Mouse (Mus musculus): ENCODE measurements at regions not wholly inside any gene's neighbourhood (a gene's known extent, or its start where the extent isn't known, plus 50 kb on each side); places are given as distances from the start of the nearest gene placed in this dataset.

GRCm38 (mm10) chr2:50448117-50448516, 151.5 kb upstream of the Mmadhc start:
- H3K27me3 ChIP-seq (ENCODE audit: control insufficient read depth, insufficient read depth, low read length): no peaks in the 10 kb centered on the region
- no peak overlapping the region for H3K9ac ChIP-seq (ENCODE audit: low read length)
- no peaks in the 10 kb centered on the region for H3K4me1 ChIP-seq (replicated peaks; ENCODE audit: control insufficient read depth, insufficient read depth)
- TF ChIP-seq CTCF (IDR thresholded peaks at IDR 0.05; ENCODE audit: low read depth) (no peak), EP300 (optimal IDR thresholded peaks at IDR 0.05) (no peak)
- no peak for DNase-seq (ENCODE audit: low spot score)
- H3K36me3 ChIP-seq (ENCODE audit: control insufficient read depth, insufficient read depth, low read length): no peaks in the 10 kb centered on the region
- H3K27ac ChIP-seq (replicated peaks): no peak overlapping the region
- H3K4me3 ChIP-seq (ENCODE audit: low read depth, low read length): no peak overlapping the region
- H3K4me2 ChIP-seq (replicated peaks; ENCODE audit: low read depth): no peak overlapping the region
- no peaks in the 10 kb centered on the region for H3K9me3 ChIP-seq (ENCODE audit: control insufficient read depth, low read length)
- no peak for ATAC-seq (ENCODE audit: low FRiP score, low TSS enrichment)

GRCm38 (mm10) chr2:50445963-50446485, 149.4 kb upstream of the Mmadhc start:
- no peak overlapping the region for H3K9ac ChIP-seq (ENCODE audit: low read length)
- no peaks in the 10 kb centered on the region for H3K27me3 ChIP-seq (ENCODE audit: control insufficient read depth, insufficient read depth, low read length)
- H3K4me3 ChIP-seq (ENCODE audit: low read depth, low read length): no peak overlapping the region
- H3K36me3 ChIP-seq (ENCODE audit: control insufficient read depth, insufficient read depth, low read length): no peaks in the 10 kb centered on the region
- ATAC-seq (ENCODE audit: low FRiP score, low TSS enrichment): no peak
- TF ChIP-seq CTCF (IDR thresholded peaks at IDR 0.05; ENCODE audit: low read depth) (no peak), EP300 (optimal IDR thresholded peaks at IDR 0.05) (no peak)
- WGBS: 51% methylated on average over 2 of the region's 2 CpGs
- H3K4me2 ChIP-seq (replicated peaks; ENCODE audit: low read depth): no peak overlapping the region
- H3K9me3 ChIP-seq (ENCODE audit: control insufficient read depth, low read length): no peaks in the 10 kb centered on the region
- no peaks in the 10 kb centered on the region for H3K4me1 ChIP-seq (replicated peaks; ENCODE audit: control insufficient read depth, insufficient read depth)
- DNase-seq (ENCODE audit: low spot score): no peak
- no peak overlapping the region for H3K27ac ChIP-seq (replicated peaks)

GRCm38 (mm10) chr2:50440333-50440732, 143.7 kb upstream of the Mmadhc start:
- ATAC-seq (ENCODE audit: low FRiP score, low TSS enrichment): no peak
- H3K9ac ChIP-seq (ENCODE audit: low read length): no peak overlapping the region
- no peak overlapping the region for H3K27ac ChIP-seq (replicated peaks)
- no peaks in the 10 kb centered on the region for H3K36me3 ChIP-seq (ENCODE audit: control insufficient read depth, insufficient read depth, low read length)
- no peak overlapping the region for H3K4me2 ChIP-seq (replicated peaks; ENCODE audit: low read depth)
- no peaks in the 10 kb centered on the region for H3K9me3 ChIP-seq (ENCODE audit: control insufficient read depth, low read length)
- no peaks in the 10 kb centered on the region for H3K27me3 ChIP-seq (ENCODE audit: control insufficient read depth, insufficient read depth, low read length)
- no peak overlapping the region for H3K4me3 ChIP-seq (ENCODE audit: low read depth, low read length)
- H3K4me1 ChIP-seq (replicated peaks; ENCODE audit: control insufficient read depth, insufficient read depth): no peaks in the 10 kb centered on the region
- TF ChIP-seq CTCF (IDR thresholded peaks at IDR 0.05; ENCODE audit: low read depth) (no peak), EP300 (optimal IDR thresholded peaks at IDR 0.05) (no peak)
- DNase-seq (ENCODE audit: low spot score): no peak

DNA sequence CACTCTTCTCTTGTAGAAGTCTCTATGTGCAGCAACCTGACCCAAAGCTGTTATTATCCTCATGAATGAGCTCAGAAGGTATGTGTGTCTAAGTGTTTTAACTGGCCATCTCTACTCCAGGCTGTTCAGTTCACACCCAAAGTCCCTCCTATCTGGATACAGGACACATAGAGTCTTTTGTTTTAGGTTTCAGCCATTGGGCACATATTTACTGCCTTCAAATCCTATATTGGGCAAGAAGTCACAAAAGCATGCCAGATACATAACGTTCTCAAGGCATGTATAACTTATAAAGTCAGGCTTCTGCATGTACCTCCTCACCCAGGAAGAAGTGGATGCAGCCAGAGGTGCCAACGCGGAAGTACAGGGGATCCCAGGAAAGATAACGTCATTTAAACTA, 136.6 kb upstream of the Mmadhc start:
- H3K36me3 ChIP-seq (ENCODE audit: control insufficient read depth, insufficient read depth, low read length): no peaks in the 10 kb centered on the region
- H3K4me1 ChIP-seq (replicated peaks; ENCODE audit: control insufficient read depth, insufficient read depth): no peaks in the 10 kb centered on the region
- 84% methylated on average over 4 of the region's 4 CpGs for WGBS
- H3K4me2 ChIP-seq (replicated peaks; ENCODE audit: low read depth): no peak overlapping the region
- DNase-seq (ENCODE audit: low spot score) (no peak), ATAC-seq (ENCODE audit: low FRiP score, low TSS enrichment) (no peak)
- H3K27ac ChIP-seq (replicated peaks): no peak overlapping the region
- no peak overlapping the region for H3K9ac ChIP-seq (ENCODE audit: low read length)
- no peaks in the 10 kb centered on the region for H3K9me3 ChIP-seq (ENCODE audit: control insufficient read depth, low read length)
- H3K27me3 ChIP-seq (ENCODE audit: control insufficient read depth, insufficient read depth, low read length): no peaks in the 10 kb centered on the region
- no peak overlapping the region for H3K4me3 ChIP-seq (ENCODE audit: low read depth, low read length)
- TF ChIP-seq CTCF (IDR thresholded peaks at IDR 0.05; ENCODE audit: low read depth): no peak
- no peak for TF ChIP-seq EP300 (optimal IDR thresholded peaks at IDR 0.05)

DNA sequence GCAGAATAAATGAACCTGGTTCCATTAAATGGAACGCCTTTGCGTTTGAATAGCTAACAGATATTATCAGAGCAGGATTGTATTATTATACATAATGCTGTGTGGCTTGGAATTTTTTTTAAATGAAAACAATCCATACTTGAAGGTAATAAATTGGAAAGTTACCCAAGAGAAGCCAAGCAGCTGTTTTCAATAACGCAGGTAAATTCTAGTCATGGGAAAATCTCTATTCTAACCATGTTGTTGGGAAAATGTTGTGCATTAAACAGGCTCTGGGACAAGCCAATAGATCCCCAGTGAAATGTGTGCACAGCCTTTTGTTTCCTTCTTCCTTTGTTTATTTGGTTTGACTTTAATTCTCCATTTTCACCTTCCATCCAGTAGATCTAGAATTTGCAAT, 128.6 kb upstream of the Mmadhc start:
- WGBS: 69% methylated on average over 3 of the region's 3 CpGs
- Histone ChIP-seq H3K27ac (replicated peaks) (no peak overlapping the region), H3K27me3 (ENCODE audit: control insufficient read depth, insufficient read depth, low read length) (no peaks in the 10 kb centered on the region), H3K9ac (ENCODE audit: low read length) (no peak overlapping the region), H3K36me3 (ENCODE audit: control insufficient read depth, insufficient read depth, low read length) (no peaks in the 10 kb centered on the region), H3K4me3 (ENCODE audit: low read depth, low read length) (no peak overlapping the region), H3K4me2 (replicated peaks; ENCODE audit: low read depth) (no peak overlapping the region), H3K4me1 (replicated peaks; ENCODE audit: control insufficient read depth, insufficient read depth) (no peaks in the 10 kb centered on the region), H3K9me3 (ENCODE audit: control insufficient read depth, low read length) (no peaks in the 10 kb centered on the region)
- ATAC-seq (ENCODE audit: low FRiP score, low TSS enrichment) (no peak), DNase-seq (ENCODE audit: low spot score) (no peak)
- TF ChIP-seq CTCF (IDR thresholded peaks at IDR 0.05; ENCODE audit: low read depth): no peak
- TF ChIP-seq EP300 (optimal IDR thresholded peaks at IDR 0.05): no peak

GRCm38 (mm10) chr2:50419648-50420047, 123.0 kb upstream of the Mmadhc start:
- Histone ChIP-seq H3K27ac (replicated peaks) (no peak overlapping the region), H3K4me1 (replicated peaks; ENCODE audit: control insufficient read depth, insufficient read depth) (no peaks in the 10 kb centered on the region), H3K9me3 (ENCODE audit: control insufficient read depth, low read length) (no peaks in the 10 kb centered on the region), H3K36me3 (ENCODE audit: control insufficient read depth, insufficient read depth, low read length) (no peaks in the 10 kb centered on the region), H3K27me3 (ENCODE audit: control insufficient read depth, insufficient read depth, low read length) (no peaks in the 10 kb centered on the region), H3K4me3 (ENCODE audit: low read depth, low read length) (no peak overlapping the region), H3K9ac (ENCODE audit: low read length) (no peak overlapping the region), H3K4me2 (replicated peaks; ENCODE audit: low read depth) (no peak overlapping the region)
- WGBS: 43% methylated on average over 3 of the region's 3 CpGs
- ATAC-seq (ENCODE audit: low FRiP score, low TSS enrichment): no peak
- no peak for DNase-seq (ENCODE audit: low spot score)
- TF ChIP-seq EP300 (optimal IDR thresholded peaks at IDR 0.05): no peak
- no peak for TF ChIP-seq CTCF (IDR thresholded peaks at IDR 0.05; ENCODE audit: low read depth)
